Mouse (Mus musculus) kidney, embryonic 14.5 days (tissue): ENCODE data around the gene Gtse1. TPM values are rescaled to one million over a fixed set of nuclear protein-coding genes. Genes with fewer than 3 reads are reported as not detected.

Source experiments
- ATAC-seq: fragments of 200-750 bp; cut with Nextera tagmentation; 2 replicates; pipeline ENCODE4 v1.8.0; 2017; ENCODE audit warnings: moderate number of reproducible peaks, mild to moderate bottlenecking, moderate TSS enrichment, moderate library complexity; ENCODE audit not compliant: low FRiP score, low TSS enrichment
- H3K27ac ChIP-seq: fragments of 300-500 bp; sonication (generic); 2 replicates; pipeline ENCODE4 v1.5.1; 2014; ENCODE audit warnings: low read depth, mild to moderate bottlenecking, low read length, moderate library complexity, mixed read lengths
- H3K27me3 ChIP-seq: fragments of 300-500 bp; sonication (generic); 2 replicates; pipeline ENCODE4 v1.6.1; 2014; ENCODE audit warnings: mild to moderate bottlenecking, low read length; ENCODE audit not compliant: control insufficient read depth, insufficient read depth
- H3K36me3 ChIP-seq: fragments of 300-500 bp; sonication (generic); 2 replicates; pipeline ENCODE4 v1.6.1; 2014; ENCODE audit warnings: low read length, mixed read lengths; ENCODE audit not compliant: control insufficient read depth, insufficient read depth
- H3K4me1 ChIP-seq: fragments of 300-500 bp; sonication (generic); 2 replicates; pipeline ENCODE4 v1.6.1; 2014; ENCODE audit warnings: low read length, mixed read lengths; ENCODE audit not compliant: control insufficient read depth, insufficient read depth
- H3K4me2 ChIP-seq: fragments of 300-500 bp; sonication (generic); replicated peaks from 2 replicates; pipeline ENCODE4 v1.6.1; 2014; ENCODE audit warnings: low read depth, mild to moderate bottlenecking, low read length
- H3K4me3 ChIP-seq: fragments of 300-500 bp; sonication (generic); 2 replicates; pipeline ENCODE4 v1.5.1; 2014; ENCODE audit warnings: mild to moderate bottlenecking, low read length
- H3K9ac ChIP-seq: fragments of 300-500 bp; sonication (generic); 2 replicates; pipeline ENCODE4 v1.6.1; 2014; ENCODE audit warnings: low read depth, mild to moderate bottlenecking, low read length, moderate library complexity
- H3K9me3 ChIP-seq: fragments of 300-500 bp; sonication (generic); 2 replicates; pipeline ENCODE4 v1.6.1; 2016; ENCODE audit warnings: low read length; ENCODE audit not compliant: control insufficient read depth
- WGBS: fragments of 180-500 bp; shearing (Covaris S2); extraction: QIAGEN DNeasy Blood & Tissue Kit; methylation state at CpG from one replicate; pipeline ENCODE4 v1.1.7; 2014; 5-methylcytosine and 5-hydroxymethylcytosine counted together
- polyA plus RNA-seq: library from polyadenylated mRNA; unstranded; fragments of >200 nt; fragmentation: Nextera tagmentation; extraction: Ambion mirVana; gene quantifications from 2 replicates; pipeline ENCODE4 v1.2.1, GENCODE M21; 2014

The Gtse1 gene
- polyA plus RNA-seq, 1 experiment from 2014 or later, result 32.3 TPM

GRCm38 (mm10) chr15:85891971-85892370 lies 32.4 kb downstream of the Gtse1 start:
- Histone ChIP-seq H3K27me3 (no peaks in the 10 kb centered on the region), H3K4me1 (no peaks in the 10 kb centered on the region), H3K4me2 (no peak overlapping the region), H3K27ac (no peak overlapping the region), H3K9me3 (no peaks in the 10 kb centered on the region), H3K9ac (no peak overlapping the region), H3K36me3 (peaks cover 68% of the 10 kb centered on the region), H3K4me3 (no peak overlapping the region)
- WGBS, result 69% methylated on average over 10 of the region's 10 CpGs
- no peak for ATAC-seq

GRCm38 (mm10) chr15:85892498-85893118 lies 33.1 kb downstream of the Gtse1 start:
- WGBS, result 72% methylated on average over 13 of the region's 13 CpGs
- H3K4me3 ChIP-seq, result no peak overlapping the region

GRCm38 (mm10) chr15:85893871-85894270 lies 34.3 kb downstream of the Gtse1 start:
- H3K9ac ChIP-seq, result no peak overlapping the region
- WGBS, result 91% methylated on average over 7 of the region's 7 CpGs
- no peak overlapping the region for H3K4me3 ChIP-seq
- no peaks in the 10 kb centered on the region for H3K27me3 ChIP-seq
- H3K27ac ChIP-seq, result no peak overlapping the region
- peaks cover 79% of the 10 kb centered on the region for H3K36me3 ChIP-seq
- H3K4me2 ChIP-seq, result no peak overlapping the region
- no peaks in the 10 kb centered on the region for H3K4me1 ChIP-seq
- H3K9me3 ChIP-seq, result no peaks in the 10 kb centered on the region
- ATAC-seq, result no peak

More at GRCm38 (mm10) chr15:85892498-85893118, 33.1 kb downstream of the Gtse1 start:
- Histone ChIP-seq H3K9ac (no peak overlapping the region), H3K4me1 (no peaks in the 10 kb centered on the region), H3K27me3 (no peaks in the 10 kb centered on the region), H3K27ac (no peak overlapping the region), H3K4me2 (no peak overlapping the region), H3K9me3 (no peaks in the 10 kb centered on the region), H3K36me3 (peaks cover 75% of the 10 kb centered on the region)
- ATAC-seq, result no peak

GRCm38 (mm10) chr15:85896284-85896683 lies 36.7 kb downstream of the Gtse1 start:
- H3K36me3 ChIP-seq, result peaks cover 66% of the 10 kb centered on the region
- H3K27me3 ChIP-seq, result no peaks in the 10 kb centered on the region
- ATAC-seq, result peak; percentile 60
- no peak overlapping the region for H3K9ac ChIP-seq
- WGBS, result 15% methylated on average over 8 of the region's 8 CpGs
- H3K4me1 ChIP-seq, result no peaks in the 10 kb centered on the region
- no peak overlapping the region for H3K27ac ChIP-seq
- no peak overlapping the region for H3K4me3 ChIP-seq
- no peaks in the 10 kb centered on the region for H3K9me3 ChIP-seq
- H3K4me2 ChIP-seq, result no peak overlapping the region

GRCm38 (mm10) chr15:85897113-85897512 lies 37.6 kb downstream of the Gtse1 start:
- Histone ChIP-seq H3K27ac (no peak overlapping the region), H3K4me3 (no peak overlapping the region), H3K9me3 (no peaks in the 10 kb centered on the region), H3K4me1 (no peaks in the 10 kb centered on the region), H3K9ac (no peak overlapping the region), H3K27me3 (no peaks in the 10 kb centered on the region), H3K36me3 (peaks cover 66% of the 10 kb centered on the region), H3K4me2 (no peak overlapping the region)
- WGBS, result 78% methylated on average over 10 of the region's 10 CpGs
- ATAC-seq, result no peak

GRCm38 (mm10) chr15:85899396-85899795 lies 39.9 kb downstream of the Gtse1 start:
- H3K4me2 ChIP-seq, result no peak overlapping the region
- peaks cover 43% of the 10 kb centered on the region for H3K36me3 ChIP-seq
- no peak overlapping the region for H3K9ac ChIP-seq
- no peak for ATAC-seq
- WGBS, result 76% methylated on average over 6 of the region's 6 CpGs
- no peaks in the 10 kb centered on the region for H3K4me1 ChIP-seq
- H3K27me3 ChIP-seq, result no peaks in the 10 kb centered on the region
- H3K4me3 ChIP-seq, result no peak overlapping the region
- no peaks in the 10 kb centered on the region for H3K9me3 ChIP-seq
- H3K27ac ChIP-seq, result no peak overlapping the region

- no peak for ATAC-seq
- Histone ChIP-seq H3K4me2 (no peak overlapping the region), H3K27me3 (no peaks in the 10 kb centered on the region), H3K9ac (no peak overlapping the region), H3K4me1 (no peaks in the 10 kb centered on the region), H3K27ac (no peak overlapping the region), H3K36me3 (peaks cover 34% of the 10 kb centered on the region), H3K9me3 (no peaks in the 10 kb centered on the region), H3K4me3 (no peak overlapping the region)
- 88% methylated on average over 8 of the region's 8 CpGs for WGBS
These were observed 40.8 kb downstream of the Gtse1 start for GRCm38 (mm10) chr15:85900318-85900717.

- H3K4me1 ChIP-seq, result no peaks in the 10 kb centered on the region
- H3K36me3 ChIP-seq, result peaks cover 32% of the 10 kb centered on the region
- WGBS, result 83% methylated on average over 12 of the region's 12 CpGs
- H3K4me3 ChIP-seq, result no peak overlapping the region
- H3K27me3 ChIP-seq, result no peaks in the 10 kb centered on the region
- no peaks in the 10 kb centered on the region for H3K9me3 ChIP-seq
- H3K9ac ChIP-seq, result no peak overlapping the region
- H3K4me2 ChIP-seq, result no peak overlapping the region
- H3K27ac ChIP-seq, result no peak overlapping the region
- ATAC-seq, result no peak
These were observed 41.3 kb downstream of the Gtse1 start for GRCm38 (mm10) chr15:85900801-85901200.

- H3K9ac ChIP-seq, result no peak overlapping the region
- no peak overlapping the region for H3K4me3 ChIP-seq
- WGBS, result 91% methylated on average over 10 of the region's 10 CpGs
- no peaks in the 10 kb centered on the region for H3K4me1 ChIP-seq
- no peaks in the 10 kb centered on the region for H3K9me3 ChIP-seq
- no peaks in the 10 kb centered on the region for H3K27me3 ChIP-seq
- H3K36me3 ChIP-seq, result peaks cover 17% of the 10 kb centered on the region
- no peak overlapping the region for H3K27ac ChIP-seq
- no peak overlapping the region for H3K4me2 ChIP-seq
- ATAC-seq, result no peak
These were observed 43.0 kb downstream of the Gtse1 start for GRCm38 (mm10) chr15:85902505-85902904.
